Mouse (Mus musculus): ENCODE results near the gene Pih1d2.

DNA sequence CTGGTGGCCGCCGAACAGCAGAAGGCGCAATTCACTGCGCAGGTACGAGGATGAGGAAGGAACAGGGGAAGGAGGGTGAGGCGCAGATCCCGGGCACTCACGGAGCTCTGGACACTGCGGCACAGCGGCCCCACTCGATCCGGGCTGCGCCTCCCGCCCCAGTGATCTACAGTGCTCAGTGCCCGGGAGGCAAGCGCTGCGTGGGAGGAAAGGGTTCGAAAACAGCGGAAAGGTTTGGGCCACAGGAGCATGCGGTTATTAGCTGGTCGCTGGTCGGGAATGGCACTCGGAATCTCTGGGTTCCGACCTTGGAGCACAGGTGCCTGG lies 13.2 kb upstream of the Pih1d2 start:
- no peak for TF ChIP-seq CTCF (IDR thresholded peaks at IDR 0.05; ENCODE audit: borderline replicate concordance, insufficient read depth, low read depth, low read length)
- no peak for TF ChIP-seq POLR2A (IDR thresholded peaks at IDR 0.05; ENCODE audit: borderline replicate concordance, insufficient read depth, low read length)
